11 mouse cellular contexts compared by ENCODE assay signal in the genomic region with DNA sequence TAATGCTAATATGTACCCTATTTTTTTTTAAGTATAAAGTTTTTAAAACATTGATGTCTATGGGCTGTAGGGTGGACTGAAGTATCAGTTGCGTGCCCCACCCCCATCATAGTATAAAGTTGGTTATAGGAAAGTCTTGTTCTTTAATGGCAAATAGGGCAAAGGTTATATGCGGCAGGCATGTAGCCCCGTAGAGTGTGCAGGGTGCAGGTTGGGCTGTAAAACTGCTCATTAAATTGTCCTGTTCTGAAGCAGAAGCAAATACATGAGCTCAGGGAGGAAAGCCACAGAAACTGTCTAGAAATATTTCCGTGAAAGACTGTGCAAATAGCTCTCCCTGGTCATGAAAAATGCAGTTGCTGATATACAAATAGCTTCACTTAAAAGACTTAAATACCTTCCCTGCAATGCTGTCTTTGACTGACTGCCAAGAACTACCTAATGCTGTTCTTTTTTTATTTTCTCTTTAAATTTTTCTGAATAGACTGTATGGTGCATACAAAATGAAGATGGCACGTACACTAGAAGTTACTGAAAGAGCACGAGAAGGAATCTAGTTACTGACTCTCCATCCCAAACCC. TPM values are rescaled to one million over a fixed set of nuclear protein-coding genes. Genes with fewer than 3 reads are reported as not detected.
DNase-seq lines count a peak whose midpoint lies in the region; ATAC-seq and TF ChIP-seq lines count a peak whose summit lies in the region.
"Had no signal": no experiment of that assay in that cellular context is flagged by ENCODE, and none has a peak within 500 bp of the region (broad histone marks: within the 10 kb centered on the region; RNA-seq: fewer than 3 reads in every experiment).

No protein-coding gene starts in this region.

- no peaks in the 10 kb centered on the region for H3K9me3 ChIP-seq in heart, embryonic 16.5 days (replicated peaks; ENCODE audit: control insufficient read depth, low read length)
- H3K9me3 ChIP-seq in neural tube, embryonic 11.5 days (ENCODE audit: control insufficient read depth, low read length), result no peaks in the 10 kb centered on the region
- H3K9me3 ChIP-seq in intestine, embryonic 15.5 days, result no peaks in the 10 kb centered on the region

- WGBS in heart, embryonic 16.5 days, result 52% methylated on average over 6 of the region's 6 CpGs
- 57% methylated on average over 6 of the region's 6 CpGs for WGBS in neural tube, embryonic 11.5 days
- WGBS in intestine, embryonic 15.5 days, result 46% methylated on average over 6 of the region's 6 CpGs

- H3K4me1 ChIP-seq in heart, embryonic 16.5 days (ENCODE audit: control insufficient read depth, insufficient read depth, low read length), result peaks cover 26% of the 10 kb centered on the region
- peaks cover 30% of the 10 kb centered on the region for H3K4me1 ChIP-seq in neural tube, embryonic 11.5 days (ENCODE audit: control insufficient read depth, insufficient read depth, low read length)
- peaks cover 23% of the 10 kb centered on the region for H3K4me1 ChIP-seq in intestine, embryonic 15.5 days (replicated peaks)

- H3K36me3 ChIP-seq in heart, embryonic 16.5 days (ENCODE audit: control insufficient read depth, insufficient read depth), result no peaks in the 10 kb centered on the region
- H3K36me3 ChIP-seq in neural tube, embryonic 11.5 days (ENCODE audit: control insufficient read depth, insufficient read depth, low read length), result no peaks in the 10 kb centered on the region
- H3K36me3 ChIP-seq in intestine, embryonic 15.5 days, result no peaks in the 10 kb centered on the region

- no peak overlapping the region for H3K4me3 ChIP-seq in heart, embryonic 16.5 days (ENCODE audit: low read length)
- no peak overlapping the region for H3K4me3 ChIP-seq in neural tube, embryonic 11.5 days (ENCODE audit: low read depth, low read length)
- H3K4me3 ChIP-seq in intestine, embryonic 15.5 days (replicated peaks), result no peak overlapping the region
- H3K4me3 ChIP-seq in left cerebral cortex, adult 2 months, result no peak overlapping the region

- H3K27me3 ChIP-seq in heart, embryonic 16.5 days (ENCODE audit: control insufficient read depth, insufficient read depth, low read length), result no peaks in the 10 kb centered on the region
- no peaks in the 10 kb centered on the region for H3K27me3 ChIP-seq in neural tube, embryonic 11.5 days (ENCODE audit: control insufficient read depth, insufficient read depth, low read length)
- H3K27me3 ChIP-seq in intestine, embryonic 15.5 days (replicated peaks), result no peaks in the 10 kb centered on the region

- TF ChIP-seq CTCF in left cerebral cortex, adult 2 months (IDR thresholded peaks at IDR 0.05), result no peak

- ATAC-seq in heart, embryonic 16.5 days (replicated peaks; ENCODE audit: extremely low read depth, insufficient read depth, low FRiP score), result no peak
- no peak; the same call in 1 of the 2 replicates for ATAC-seq in neural tube, embryonic 11.5 days (ENCODE audit: insufficient read depth, low FRiP score, low TSS enrichment)
- peak; percentile 78 for ATAC-seq in intestine, embryonic 15.5 days

- no peak overlapping the region for H3K9ac ChIP-seq in heart, embryonic 16.5 days (ENCODE audit: low read length)
- H3K9ac ChIP-seq in neural tube, embryonic 11.5 days (ENCODE audit: low read length), result no peak overlapping the region
- H3K9ac ChIP-seq in intestine, embryonic 15.5 days, result no peak overlapping the region

- peak overlapping the region; percentile 82 for H3K27ac ChIP-seq in heart, embryonic 16.5 days (ENCODE audit: low read length)
- H3K27ac ChIP-seq in neural tube, embryonic 11.5 days (ENCODE audit: low read depth, low read length), result peak overlapping the region; percentile 72
- peak overlapping the region; percentile 70 for H3K27ac ChIP-seq in intestine, embryonic 15.5 days
- no peak overlapping the region for H3K27ac ChIP-seq in left cerebral cortex, adult 2 months

- H3K4me2 ChIP-seq in heart, embryonic 16.5 days (ENCODE audit: low read depth, low read length), result peak overlapping the region; percentile 36
- H3K4me2 ChIP-seq in neural tube, embryonic 11.5 days (ENCODE audit: low read depth), result no peak overlapping the region
- H3K4me2 ChIP-seq in intestine, embryonic 15.5 days (replicated peaks), result no peak overlapping the region

- intact Hi-C loops in left cerebral cortex, adult 2 months (cut with DNase I), result no loop called here

- DNase-seq in heart, adult 9 months (ENCODE audit: low spot score in 2 of 2), result no peak
- DNase-seq in neural tube, embryonic 11.5 days (ENCODE audit: low spot score), result no peak
- DNase-seq in neural tube, embryonic 10.5 days (ENCODE audit: extremely low spot score, low spot score), result no peak
- DNase-seq in left cerebral cortex, adult 2 months (ENCODE audit: extremely low spot score in 1 of 2, low spot score in 2 of 2), result no peak
- DNase-seq in frontal cortex, postnatal 14 days (ENCODE audit: low spot score in 2 of 2), result no peak
- DNase-seq in layer of hippocampus, adult 9-10 months (ENCODE audit: low spot score), result no peak
- DNase-seq: thymus, adult 18-20 months had no signal

RNA-seq across cellular contexts. Expression of gene 4930558K02Rik, which starts 57.8 kb away (rescaled TPM):
- not detected in 2 replicates for polyA plus RNA-seq in heart, embryonic 16.5 days (2015; fragmentation: Nextera tagmentation; extraction: Ambion mirVana)
- polyA plus RNA-seq in neural tube, embryonic 11.5 days (2014; fragmentation: Nextera tagmentation; extraction: Ambion mirVana), result not detected in 2 replicates
- polyA plus RNA-seq in intestine, embryonic 15.5 days (2015; fragmentation: Nextera tagmentation; extraction: Ambion mirVana), result not detected in 2 replicates
- not detected for total RNA-seq in left cerebral cortex, adult 2 months (2021)
- total RNA-seq: adrenal gland, adult 8-10 months had no signal
- polyA plus RNA-seq: kidney, adult 2 months had no signal
